Mouse (Mus musculus): Measurements from ENCODE around the gene Map4k4. TPM values are rescaled to one million over a fixed set of nuclear protein-coding genes. Genes with fewer than 3 reads are reported as not detected.
A peak's percentile ranks its signal among the peaks of the same experiment; 100 is the strongest.

Map4k4 gene
- polyA plus RNA-seq, 1 experiment = 147 TPM

DNA sequence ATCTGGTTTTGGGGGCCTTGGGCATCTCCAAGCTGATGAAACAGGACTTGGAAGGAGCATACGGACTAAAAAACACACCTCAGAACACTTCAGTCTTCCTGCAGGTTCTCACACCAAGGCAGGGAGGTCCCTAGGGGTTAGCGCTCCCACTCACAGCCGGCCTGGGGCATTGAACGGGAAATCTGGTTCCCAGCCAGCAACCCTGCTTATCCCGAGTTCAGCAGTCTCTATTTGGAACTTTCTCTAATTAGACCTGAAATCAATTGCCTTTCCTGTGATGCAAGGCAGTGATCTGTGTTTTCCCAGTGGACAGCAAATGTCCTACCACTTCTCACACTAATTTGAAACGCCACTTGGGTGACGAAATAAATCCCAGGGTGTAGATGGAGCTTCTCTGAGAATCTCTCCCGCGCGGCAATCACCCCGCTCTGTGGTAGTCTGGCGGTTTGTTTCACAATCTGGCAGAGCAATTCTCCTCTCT, 31.0 kb upstream of the Map4k4 start:
- no peak overlapping the region for H3K4me2 ChIP-seq (ENCODE audit: low read depth)
- H3K4me3 ChIP-seq = no peak overlapping the region
- no peaks in the 10 kb centered on the region for H3K36me3 ChIP-seq (ENCODE audit: control insufficient read depth, insufficient read depth)
- no peak overlapping the region for H3ac ChIP-seq (ENCODE audit: control insufficient read depth, insufficient read length)
- H3K27me3 ChIP-seq (ENCODE audit: control insufficient read depth, insufficient read depth, insufficient read length) = no peaks in the 10 kb centered on the region
- TF ChIP-seq TCF3 (IDR thresholded peaks at IDR 0.05; ENCODE audit: insufficient read length, low read depth) (no peak), POLR2AphosphoS2 (IDR thresholded peaks at IDR 0.05; ENCODE audit: insufficient read length, low read depth) (no peak), MAX (IDR thresholded peaks at IDR 0.05; ENCODE audit: low read depth) (no peak), TCF12 (IDR thresholded peaks at IDR 0.05; ENCODE audit: insufficient read depth, poor library complexity, severe bottlenecking) (no peak), CEBPB (IDR thresholded peaks at IDR 0.05; ENCODE audit: insufficient read depth, poor library complexity, severe bottlenecking) (no peak), E2F4 (IDR thresholded peaks at IDR 0.05; ENCODE audit: insufficient read depth) (no peak), SRF (IDR thresholded peaks at IDR 0.05; ENCODE audit: control insufficient read depth, insufficient read length, low read depth) (no peak), REST (IDR thresholded peaks at IDR 0.05; ENCODE audit: insufficient read depth, insufficient read length) (no peak), USF1 (IDR thresholded peaks at IDR 0.05; ENCODE audit: low read depth) (no peak), MYOG (IDR thresholded peaks at IDR 0.05; ENCODE audit: control insufficient read depth in 1 of 3, insufficient read depth in 1 of 3, insufficient read length in 2 of 3, low read depth in 2 of 3) (no peak), MYOD1 (IDR thresholded peaks at IDR 0.05; ENCODE audit: control insufficient read depth in 1 of 3, insufficient read length in 2 of 3, low read depth in 2 of 3) (no peak), POLR2A (IDR thresholded peaks at IDR 0.05; ENCODE audit: insufficient read length, low read depth) (no peak)
- H3K79me2 ChIP-seq (ENCODE audit: control insufficient read depth, insufficient read depth) = no peaks in the 10 kb centered on the region

DNA sequence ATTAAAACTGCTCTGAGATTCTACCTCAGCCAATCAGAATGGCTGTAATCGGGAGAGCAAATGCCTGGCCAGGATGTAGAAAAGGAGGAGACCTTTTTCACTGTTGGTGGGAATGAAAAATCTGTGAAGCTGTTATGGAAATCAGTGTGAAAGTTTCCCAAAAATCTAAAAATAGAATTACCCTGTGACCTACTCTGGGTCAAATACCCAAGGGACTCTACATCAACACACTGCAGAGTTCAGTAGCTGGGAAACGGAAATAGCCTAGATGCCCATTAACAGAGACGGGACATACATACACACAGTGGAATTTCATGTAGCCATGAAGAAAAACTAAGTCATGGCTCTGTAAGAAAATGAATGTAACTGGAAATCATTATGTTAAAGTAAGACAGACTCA, 22.7 kb upstream of the Map4k4 start:
- Histone ChIP-seq H3K27me3 (ENCODE audit: control insufficient read depth, insufficient read depth, insufficient read length) (no peaks in the 10 kb centered on the region), H3K4me2 (ENCODE audit: low read depth) (peak overlapping the region; percentile 43), H3K79me2 (ENCODE audit: control insufficient read depth, insufficient read depth) (no peaks in the 10 kb centered on the region), H3ac (ENCODE audit: control insufficient read depth, insufficient read length) (no peak overlapping the region), H3K4me3 (no peak overlapping the region), H3K36me3 (ENCODE audit: control insufficient read depth, insufficient read depth) (no peaks in the 10 kb centered on the region)
- TF ChIP-seq E2F4 (IDR thresholded peaks at IDR 0.05; ENCODE audit: insufficient read depth) (no peak), REST (IDR thresholded peaks at IDR 0.05; ENCODE audit: insufficient read depth, insufficient read length) (no peak), TCF12 (IDR thresholded peaks at IDR 0.05; ENCODE audit: insufficient read depth, poor library complexity, severe bottlenecking) (no peak), POLR2AphosphoS2 (IDR thresholded peaks at IDR 0.05; ENCODE audit: insufficient read length, low read depth) (no peak), MYOG (IDR thresholded peaks at IDR 0.05; ENCODE audit: control insufficient read depth in 1 of 3, insufficient read depth in 1 of 3, insufficient read length in 2 of 3, low read depth in 2 of 3) (no peak), MAX (IDR thresholded peaks at IDR 0.05; ENCODE audit: low read depth) (no peak), TCF3 (IDR thresholded peaks at IDR 0.05; ENCODE audit: insufficient read length, low read depth) (no peak), MYOD1 (IDR thresholded peaks at IDR 0.05; ENCODE audit: control insufficient read depth in 1 of 3, insufficient read length in 2 of 3, low read depth in 2 of 3) (no peak), POLR2A (IDR thresholded peaks at IDR 0.05; ENCODE audit: insufficient read length, low read depth) (no peak), USF1 (IDR thresholded peaks at IDR 0.05; ENCODE audit: low read depth) (no peak), SRF (IDR thresholded peaks at IDR 0.05; ENCODE audit: control insufficient read depth, insufficient read length, low read depth) (no peak), CEBPB (IDR thresholded peaks at IDR 0.05; ENCODE audit: insufficient read depth, poor library complexity, severe bottlenecking) (no peak)

DNA sequence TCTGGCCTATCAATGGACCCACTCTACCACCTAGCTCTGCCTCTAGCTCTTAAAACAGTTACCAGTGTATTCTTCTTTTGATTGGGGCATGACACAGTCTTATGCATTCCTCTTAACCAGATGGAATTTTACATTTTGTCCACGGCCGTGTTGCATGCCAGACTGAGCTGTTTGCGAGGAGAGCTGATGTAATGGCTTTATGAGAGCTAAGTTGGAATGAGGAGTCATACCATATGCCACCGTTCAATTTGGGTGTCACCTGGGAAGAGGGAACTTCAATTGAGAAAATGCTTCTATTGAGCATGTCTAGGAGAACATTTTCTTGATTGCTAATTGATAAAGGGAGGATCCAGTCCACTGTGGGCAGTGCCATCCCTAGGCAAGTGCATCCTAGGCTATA, 18.2 kb upstream of the Map4k4 start:
- H3K36me3 ChIP-seq (ENCODE audit: control insufficient read depth, insufficient read depth) = no peaks in the 10 kb centered on the region
- H3K79me2 ChIP-seq (ENCODE audit: control insufficient read depth, insufficient read depth) = no peaks in the 10 kb centered on the region
- H3K27me3 ChIP-seq (ENCODE audit: control insufficient read depth, insufficient read depth, insufficient read length) = no peaks in the 10 kb centered on the region
- H3ac ChIP-seq (ENCODE audit: control insufficient read depth, insufficient read length) = no peak overlapping the region
- H3K4me3 ChIP-seq = no peak overlapping the region
- TF ChIP-seq SRF (IDR thresholded peaks at IDR 0.05; ENCODE audit: control insufficient read depth, insufficient read length, low read depth) = no peak
- TF ChIP-seq POLR2AphosphoS2 (IDR thresholded peaks at IDR 0.05; ENCODE audit: insufficient read length, low read depth) = no peak
- no peak for TF ChIP-seq USF1 (IDR thresholded peaks at IDR 0.05; ENCODE audit: low read depth)
- H3K4me2 ChIP-seq (ENCODE audit: low read depth) = no peak overlapping the region

GRCm38 (mm10) chr1:39884803-39885515, 15.8 kb upstream of the Map4k4 start:
- TF ChIP-seq CEBPB (IDR thresholded peaks at IDR 0.05; ENCODE audit: insufficient read depth, poor library complexity, severe bottlenecking) = no peak
- TF ChIP-seq REST (IDR thresholded peaks at IDR 0.05; ENCODE audit: insufficient read depth, insufficient read length) = no peak
- no peak for TF ChIP-seq USF1 (IDR thresholded peaks at IDR 0.05; ENCODE audit: low read depth)
- no peak for TF ChIP-seq POLR2AphosphoS2 (IDR thresholded peaks at IDR 0.05; ENCODE audit: insufficient read length, low read depth)
- TF ChIP-seq TCF12 (IDR thresholded peaks at IDR 0.05; ENCODE audit: insufficient read depth, poor library complexity, severe bottlenecking) = no peak
- TF ChIP-seq MYOG (IDR thresholded peaks at IDR 0.05; ENCODE audit: control insufficient read depth in 1 of 3, insufficient read depth in 1 of 3, insufficient read length in 2 of 3, low read depth in 2 of 3) = no peak
- no peak for TF ChIP-seq MYOD1 (IDR thresholded peaks at IDR 0.05; ENCODE audit: control insufficient read depth in 1 of 3, insufficient read length in 2 of 3, low read depth in 2 of 3)
- TF ChIP-seq TCF3 (IDR thresholded peaks at IDR 0.05; ENCODE audit: insufficient read length, low read depth) = no peak
- no peak for TF ChIP-seq MAX (IDR thresholded peaks at IDR 0.05; ENCODE audit: low read depth)
- TF ChIP-seq SRF (IDR thresholded peaks at IDR 0.05; ENCODE audit: control insufficient read depth, insufficient read length, low read depth) = no peak
- TF ChIP-seq POLR2A (IDR thresholded peaks at IDR 0.05; ENCODE audit: insufficient read length, low read depth) = no peak
- no peak for TF ChIP-seq E2F4 (IDR thresholded peaks at IDR 0.05; ENCODE audit: insufficient read depth)
- Histone ChIP-seq H3K4me2 (ENCODE audit: low read depth) (no peak overlapping the region), H3K4me3 (no peak overlapping the region)

More at GRCm38 (mm10) chr1:39884803-39885515, 15.8 kb upstream of the Map4k4 start:
- H3K27me3 ChIP-seq (ENCODE audit: control insufficient read depth, insufficient read depth, insufficient read length) = no peaks in the 10 kb centered on the region
- no peak overlapping the region for H3ac ChIP-seq (ENCODE audit: control insufficient read depth, insufficient read length)
- no peaks in the 10 kb centered on the region for H3K36me3 ChIP-seq (ENCODE audit: control insufficient read depth, insufficient read depth)
- no peaks in the 10 kb centered on the region for H3K79me2 ChIP-seq (ENCODE audit: control insufficient read depth, insufficient read depth)
